Mouse (Mus musculus) large intestine, adult 2 months (tissue): Measurements from ENCODE around the gene Bach2. TPM values are rescaled to one million over a fixed set of nuclear protein-coding genes. Genes with fewer than 3 reads are reported as not detected.

Experiments used
- DNase-seq: peaks from one replicate; pipeline ENCODE4 v3.0.0-alpha.2; 2012; ENCODE audit warnings: low read depth, low spot score
- WGBS: fragments of 180-500 bp; shearing (Covaris S2); methylation state at CpG from one replicate; pipeline ENCODE4 v1.1.7; 2018; 5-methylcytosine and 5-hydroxymethylcytosine counted together
- polyA plus RNA-seq: library from polyadenylated mRNA; depleted of rRNA; stranded (reverse); fragments of >200 nt; gene quantifications from 2 replicates; pipeline ENCODE4 v1.2.3, GENCODE M21; 2012

Bach2 gene
- polyA plus RNA-seq, 1 experiment = 1.6 TPM

DNA sequence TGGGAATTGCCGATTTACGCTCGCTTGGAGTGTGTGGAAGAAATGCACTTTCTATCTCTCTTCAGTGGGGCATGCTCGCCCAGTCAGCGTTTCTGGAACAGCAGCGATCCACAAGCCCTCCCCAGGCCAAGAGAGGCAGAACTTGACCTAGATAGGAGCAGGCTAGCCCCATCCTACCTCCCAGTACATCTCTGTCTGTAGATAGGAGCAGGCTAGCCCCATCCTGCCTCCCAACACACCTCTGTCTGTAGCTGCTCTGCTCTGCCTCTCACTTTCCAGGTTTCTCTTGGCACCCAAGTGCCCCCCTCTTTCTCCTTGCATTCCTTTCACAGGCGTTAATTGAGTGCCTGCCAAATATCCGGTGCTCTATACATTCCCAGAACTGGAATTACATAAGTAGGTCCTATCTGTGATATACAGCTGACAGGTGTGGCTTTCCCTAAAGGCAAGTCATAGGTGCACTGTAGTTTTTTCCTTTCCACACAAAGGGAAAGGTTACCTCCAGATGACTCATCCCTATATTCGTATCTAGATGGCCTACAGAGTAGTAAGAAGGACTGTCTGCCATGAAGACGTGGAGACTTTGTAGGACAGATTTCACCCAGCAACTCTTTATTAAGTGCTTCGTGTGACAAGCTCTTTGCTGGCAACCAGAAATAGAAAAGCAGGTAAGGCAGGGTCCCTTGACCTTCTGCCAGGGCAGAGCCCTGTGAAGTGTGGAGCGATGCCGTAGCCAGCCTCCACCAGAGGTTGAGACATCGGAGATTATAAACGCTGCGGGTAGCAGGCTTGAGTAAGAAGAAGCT, 137.3 kb downstream of the Bach2 start:
- 73% methylated on average over 16 of the region's 16 CpGs for WGBS

DNA sequence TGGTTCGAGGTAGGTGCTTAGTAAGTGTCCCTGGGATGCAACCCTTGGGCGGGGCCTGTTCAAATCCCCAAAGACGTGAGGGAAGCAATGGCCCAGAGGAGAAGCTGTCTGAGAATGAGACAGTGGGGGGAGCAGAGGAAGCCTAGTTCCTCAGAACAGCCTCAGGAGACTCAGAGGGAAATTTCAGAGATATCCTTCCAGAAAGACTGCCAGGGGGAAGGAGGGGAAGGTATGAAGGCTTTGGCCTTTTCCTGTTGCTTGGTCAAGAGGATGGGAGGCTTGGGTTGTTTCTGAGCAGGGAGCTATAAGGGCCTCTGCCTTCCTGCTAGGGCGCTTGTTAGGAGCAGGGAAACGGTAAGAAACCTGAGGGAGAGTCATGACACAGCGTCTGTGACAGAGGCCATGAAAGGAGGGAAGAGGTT, 137.9 kb downstream of the Bach2 start:
- 68% methylated on average over 6 of the region's 6 CpGs for WGBS
- no peak for DNase-seq

More for the DNA sequence above, 137.3 kb downstream of the Bach2 start:
- DNase-seq = no peak

DNA sequence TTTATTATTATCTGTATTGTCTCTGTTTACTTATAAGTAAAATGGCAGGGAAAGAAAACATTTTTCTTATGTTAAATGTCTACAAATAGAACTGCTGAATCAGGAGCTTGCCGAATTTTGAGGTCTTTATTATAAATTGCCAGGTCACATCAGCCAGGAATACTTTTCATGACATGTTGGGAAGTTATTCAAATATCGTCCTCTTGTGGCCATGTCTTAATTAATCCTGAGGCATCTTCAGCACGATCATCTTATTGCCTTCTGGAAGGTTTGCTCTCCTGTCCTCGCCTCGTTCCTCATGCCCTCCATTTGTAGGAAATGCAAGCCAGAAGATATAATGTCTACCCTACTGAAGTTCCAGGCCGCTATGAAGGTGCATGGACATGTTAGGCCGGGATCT, 140.5 kb downstream of the Bach2 start:
- no peak for DNase-seq
- 87% methylated on average over 7 of the region's 7 CpGs for WGBS

DNA sequence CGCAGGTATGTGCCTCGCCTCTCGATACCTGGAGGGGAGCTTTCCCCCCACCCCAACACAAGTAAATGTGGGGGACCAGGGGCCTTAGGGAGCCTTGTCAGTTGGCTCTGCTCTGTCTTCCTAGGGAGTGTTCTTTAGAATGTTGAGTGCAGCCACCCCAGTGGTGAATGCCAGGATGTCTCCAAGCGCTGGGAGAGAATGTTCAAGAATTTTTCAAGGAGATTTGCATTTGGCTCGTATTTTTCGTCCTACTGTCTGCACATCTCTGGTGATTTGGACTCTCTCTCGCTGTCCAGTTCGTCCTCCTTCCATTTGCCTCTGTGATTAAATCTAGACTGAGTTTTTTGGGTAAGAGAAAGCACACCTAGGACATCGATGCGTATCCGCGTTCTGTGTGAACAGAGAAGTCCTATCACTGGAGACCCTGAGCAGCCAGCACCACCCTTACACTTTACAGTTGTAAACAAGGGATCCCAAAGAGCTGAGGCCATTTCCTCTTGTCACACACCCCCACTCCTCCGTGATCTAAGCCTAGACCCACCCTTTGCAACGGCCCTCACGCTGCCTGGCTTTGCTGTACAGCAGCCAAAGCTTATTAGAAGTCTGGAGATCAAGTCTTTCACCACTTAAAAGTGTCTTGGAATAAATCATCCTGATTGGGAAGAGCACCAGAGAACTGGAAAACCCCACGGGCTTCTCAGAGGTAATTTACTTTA, 143.2 kb downstream of the Bach2 start:
- WGBS = 65% methylated on average over 16 of the region's 16 CpGs

DNA sequence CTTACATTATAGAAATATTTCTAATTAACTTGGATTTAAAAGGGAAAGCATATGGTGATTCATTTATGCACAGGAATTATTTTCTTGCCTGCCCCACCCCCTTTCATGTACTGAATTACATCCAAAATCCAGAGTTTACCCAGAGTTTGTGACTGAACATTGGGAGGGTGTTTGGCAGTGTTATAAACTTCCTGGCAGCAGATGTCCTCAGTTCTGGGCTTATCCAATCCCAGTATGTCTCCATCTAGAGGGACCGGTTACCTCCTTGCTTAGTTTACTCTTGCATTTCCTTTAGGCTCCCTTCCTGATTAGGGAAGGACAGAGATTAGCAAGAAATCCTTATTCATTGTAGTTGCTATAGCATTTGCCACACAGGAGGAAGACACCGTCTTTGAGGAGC, 146.5 kb downstream of the Bach2 start:
- no peak for DNase-seq
- WGBS = 74% methylated on average over 2 of the region's 2 CpGs

More for the DNA sequence above, 143.2 kb downstream of the Bach2 start:
- DNase-seq = no peak

DNA sequence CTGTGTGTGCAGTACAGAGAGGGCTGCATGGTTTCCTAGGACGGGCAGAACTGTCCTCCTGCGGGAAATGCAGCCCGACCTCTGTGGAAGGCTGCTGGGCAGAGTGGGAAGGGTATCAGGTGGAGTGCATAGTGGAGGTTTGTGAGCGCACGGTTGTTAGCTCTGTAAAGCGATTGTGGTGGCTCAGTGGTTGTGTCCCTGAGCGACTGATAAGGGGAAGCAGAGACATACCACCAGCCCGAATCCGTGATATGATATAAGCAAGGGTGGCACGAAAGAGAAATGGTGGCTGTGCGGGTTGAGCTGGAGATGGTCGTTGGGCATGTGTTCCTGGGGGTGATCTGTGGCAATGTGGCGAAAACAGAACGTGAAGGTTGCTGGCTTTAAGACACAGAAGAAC, 147.0 kb downstream of the Bach2 start:
- no peak for DNase-seq
- WGBS = 93% methylated on average over 14 of the region's 14 CpGs

DNA sequence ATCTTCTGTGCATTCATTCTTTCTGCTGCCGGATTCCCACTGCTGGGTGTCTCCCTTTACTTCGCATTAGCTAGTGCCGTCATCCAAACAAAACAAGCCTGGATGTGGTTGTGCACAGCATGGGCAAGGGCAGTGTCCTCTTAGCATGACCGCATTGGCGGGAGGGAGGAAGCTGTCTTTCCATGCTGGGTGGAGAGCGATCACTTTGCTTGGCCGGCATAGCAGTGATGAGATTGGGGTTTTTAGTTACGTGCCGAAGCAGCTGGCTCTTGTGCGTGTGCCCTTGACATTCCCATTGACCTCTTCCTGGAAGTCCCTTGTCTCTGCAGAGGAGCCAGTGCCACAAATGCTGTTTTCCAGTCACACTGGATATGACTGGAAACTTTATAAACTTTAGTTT, 147.7 kb downstream of the Bach2 start:
- no peak for DNase-seq
- 80% methylated on average over 10 of the region's 10 CpGs for WGBS

DNA sequence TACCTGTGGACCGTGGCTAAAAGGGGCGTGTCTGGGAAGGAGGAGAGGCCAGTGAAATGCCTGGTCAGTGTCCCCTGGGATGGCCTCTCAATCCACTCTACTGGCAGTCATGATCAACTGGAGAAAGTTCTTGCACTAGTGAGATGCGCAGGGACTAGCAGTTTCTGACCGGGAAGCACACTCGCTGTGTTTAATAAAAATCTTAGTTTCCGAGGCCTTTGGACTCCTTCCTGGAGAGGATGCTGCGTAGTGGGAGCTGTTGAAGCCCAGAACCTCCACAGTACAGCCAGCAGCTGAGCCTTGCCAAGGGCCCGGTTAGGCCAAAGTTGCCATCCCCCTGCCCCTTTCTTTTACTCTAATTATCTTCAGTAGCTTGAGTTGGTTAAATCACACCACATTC, 148.3 kb downstream of the Bach2 start:
- WGBS = 62% methylated on average over 8 of the region's 8 CpGs
- no peak for DNase-seq

DNA sequence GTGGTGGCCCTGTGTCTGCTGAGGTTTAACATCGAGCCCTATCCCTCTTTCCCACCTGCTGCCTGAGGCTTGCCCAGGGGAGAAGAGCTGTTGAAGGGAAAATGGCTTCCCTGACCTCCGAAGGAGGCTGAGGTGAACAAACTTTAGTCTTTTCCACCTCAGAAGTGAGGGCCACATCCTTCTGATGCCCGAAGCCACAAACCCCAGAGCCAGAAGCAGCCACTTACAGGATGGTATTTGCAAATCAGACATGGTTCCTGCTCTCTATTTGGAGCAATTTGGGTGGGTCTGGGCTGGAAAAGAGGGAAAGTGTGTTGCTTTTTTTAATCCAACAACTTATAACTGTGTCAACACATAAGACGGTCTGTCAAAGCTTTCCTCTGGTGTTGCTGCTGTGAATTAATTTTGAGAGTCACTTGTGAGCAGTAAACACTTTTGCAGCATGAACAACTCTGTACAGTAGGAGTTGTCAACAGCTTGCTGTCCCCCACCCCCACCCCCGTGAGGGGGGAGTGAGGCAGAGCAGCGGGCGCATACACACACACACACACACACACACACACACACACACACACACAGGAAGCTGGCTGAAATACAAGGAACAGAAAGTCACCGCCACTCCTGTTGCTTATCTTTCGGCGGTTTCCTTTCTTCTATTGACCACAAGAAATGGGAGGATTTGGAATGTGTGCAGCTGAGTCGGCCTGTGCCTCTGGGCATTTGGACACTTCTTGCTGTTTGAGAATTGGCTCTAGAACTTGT, 149.1 kb downstream of the Bach2 start:
- peak; percentile 11 for DNase-seq
- WGBS = 27% methylated on average over 11 of the region's 11 CpGs

DNA sequence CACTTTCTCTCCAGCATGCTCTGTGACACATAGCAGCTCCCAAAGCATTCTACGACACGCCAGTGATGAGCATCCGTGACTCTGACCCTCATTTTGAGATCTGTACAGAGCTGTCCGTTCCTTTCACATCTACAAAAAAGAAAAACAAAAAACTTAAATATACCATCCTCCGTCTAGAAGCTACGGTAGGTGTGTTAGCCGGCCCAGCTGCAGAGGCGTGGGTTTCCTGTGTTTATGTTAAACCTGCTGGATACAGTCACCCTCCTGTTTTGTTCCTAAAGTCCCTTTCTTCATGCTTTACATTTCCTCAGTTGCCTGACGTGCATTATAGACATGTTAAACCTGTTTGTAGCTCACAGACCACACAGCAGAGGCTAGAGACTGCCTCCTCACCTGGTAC, 150.0 kb downstream of the Bach2 start:
- no peak for DNase-seq
- 71% methylated on average over 9 of the region's 9 CpGs for WGBS

DNA sequence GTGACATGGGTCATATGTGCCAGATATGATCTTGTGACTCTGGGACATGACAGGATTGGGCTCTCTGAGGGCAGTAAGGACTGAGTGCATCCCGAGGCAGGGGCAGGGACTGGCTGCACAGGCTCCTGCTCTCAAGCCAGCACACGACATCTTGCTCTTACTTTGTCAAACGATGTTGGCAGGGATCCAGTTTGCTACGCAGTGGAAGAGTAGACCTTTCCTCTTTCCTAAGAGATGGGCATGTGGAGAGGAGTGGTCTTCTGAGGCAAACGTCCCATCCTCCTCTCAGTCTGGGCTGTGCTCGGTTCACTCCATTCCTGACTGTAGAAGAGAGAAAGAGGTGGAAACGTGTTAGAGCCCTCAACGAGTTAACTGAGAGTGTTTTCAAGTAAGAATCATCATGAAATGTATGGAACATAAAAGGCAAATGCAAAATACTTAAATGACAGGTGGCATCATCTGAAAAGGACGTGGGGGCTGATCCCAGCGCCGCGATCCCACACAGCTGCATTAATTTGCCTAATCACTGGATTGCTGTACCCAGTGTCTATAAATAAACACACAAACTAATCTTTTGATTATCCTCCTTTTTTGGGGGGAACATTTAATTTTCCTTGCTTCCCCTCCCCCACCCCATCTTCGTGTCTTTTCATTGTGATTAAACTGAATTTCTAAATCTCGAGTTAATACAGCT, 150.7 kb downstream of the Bach2 start:
- DNase-seq = no peak
- 69% methylated on average over 14 of the region's 14 CpGs for WGBS

DNA sequence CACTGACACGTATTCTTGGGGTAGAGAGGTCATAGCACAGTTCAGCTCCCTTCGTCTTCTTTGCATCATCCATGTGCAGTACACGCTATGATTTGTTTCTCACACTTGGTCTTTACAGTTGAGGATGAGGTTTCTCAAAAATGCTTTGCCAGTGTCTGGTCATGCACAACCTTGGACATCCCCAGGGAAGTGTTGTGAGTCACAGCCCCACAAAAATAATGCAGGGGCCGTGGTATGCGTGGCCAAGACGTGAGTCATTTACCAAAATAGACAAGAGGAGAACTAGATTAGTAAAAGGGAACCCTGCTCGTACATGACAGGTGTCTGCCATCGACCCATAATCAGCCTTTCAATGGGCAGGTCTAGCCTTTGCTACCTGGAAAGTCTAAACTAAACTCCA, 152.7 kb downstream of the Bach2 start:
- no peak for DNase-seq
- 79% methylated on average over 8 of the region's 8 CpGs for WGBS

DNA sequence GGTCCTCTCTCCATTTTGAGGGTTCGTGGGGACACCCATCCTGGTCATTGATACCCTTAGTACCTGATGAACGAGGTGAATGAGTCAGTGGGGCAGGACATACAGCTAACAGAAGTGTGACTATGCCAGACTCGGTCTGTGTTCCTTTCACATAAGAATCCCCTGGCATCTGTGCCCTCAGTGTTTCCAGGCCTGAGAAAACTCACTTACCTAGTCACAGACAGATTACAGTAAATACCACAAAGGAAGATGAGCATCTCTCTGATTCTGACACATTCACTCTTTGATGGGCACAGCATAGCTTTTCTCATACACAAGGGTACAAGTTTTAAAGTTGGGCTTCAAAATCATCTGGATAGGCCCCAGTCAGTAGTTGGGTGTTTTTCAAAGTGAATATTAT, 154.6 kb downstream of the Bach2 start:
- DNase-seq = no peak
- WGBS = 79% methylated on average over 3 of the region's 3 CpGs

DNA sequence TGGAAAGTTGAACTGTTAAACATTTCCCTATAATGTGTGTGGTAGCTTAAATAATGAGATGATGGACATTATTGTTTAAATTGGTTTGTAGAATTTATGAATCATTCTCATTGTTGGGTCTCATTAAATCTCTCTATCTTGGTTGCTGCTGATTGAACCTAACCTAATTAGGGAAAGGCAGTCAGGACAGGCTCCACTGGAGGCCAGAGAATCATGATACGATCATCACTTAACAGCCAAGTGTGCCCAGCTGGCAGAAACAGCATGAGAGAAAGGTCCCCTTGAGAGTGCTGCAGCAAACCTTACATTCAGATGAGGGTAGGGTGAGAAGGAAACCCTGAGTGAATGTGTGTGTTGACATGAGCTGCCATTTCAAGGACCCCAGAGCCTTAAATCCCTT, 155.3 kb downstream of the Bach2 start:
- 80% methylated on average over 1 of the region's 1 CpGs for WGBS

DNA sequence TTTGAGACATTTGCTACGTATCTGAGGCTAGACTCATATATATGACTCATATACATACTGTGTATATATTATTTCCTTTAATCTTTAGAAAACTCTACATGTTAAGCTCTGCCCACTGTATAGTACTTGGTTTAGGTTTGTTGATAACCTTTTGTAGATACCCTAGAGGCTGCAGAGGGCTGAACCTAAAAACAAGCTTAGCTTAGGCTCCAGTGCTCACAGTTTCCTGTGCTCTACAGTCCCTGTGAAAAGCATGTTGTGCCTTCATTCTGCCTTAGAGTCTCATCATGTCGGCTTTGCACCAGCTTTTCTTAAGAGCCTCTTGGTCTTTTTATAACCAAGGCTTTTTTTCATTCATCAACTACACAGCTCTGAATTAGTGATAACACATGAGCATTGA, 156.2 kb downstream of the Bach2 start:
- DNase-seq = no peak
- 81% methylated on average over 2 of the region's 2 CpGs for WGBS

More for the DNA sequence above, 155.3 kb downstream of the Bach2 start:
- DNase-seq = no peak

DNA sequence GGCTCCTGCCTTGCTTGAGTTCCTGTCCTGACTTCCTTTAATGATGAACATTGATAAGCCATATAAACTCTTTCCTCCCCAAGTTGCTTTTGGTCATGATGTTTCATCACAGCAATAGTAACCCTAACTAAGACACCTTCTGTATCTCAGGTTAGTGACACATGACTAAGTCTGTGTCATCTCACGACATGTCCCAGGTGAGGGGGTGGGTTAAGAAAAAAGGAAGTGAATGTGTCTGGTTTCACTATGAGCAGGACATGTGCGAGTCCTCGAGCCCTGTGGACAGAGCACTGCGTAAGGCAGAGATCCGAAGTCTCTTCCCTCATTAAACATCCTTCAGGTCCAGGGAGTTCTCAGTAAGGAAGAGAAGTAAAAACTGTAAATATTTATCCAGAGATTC, 162.9 kb downstream of the Bach2 start:
- 70% methylated on average over 5 of the region's 5 CpGs for WGBS
- no peak for DNase-seq

DNA sequence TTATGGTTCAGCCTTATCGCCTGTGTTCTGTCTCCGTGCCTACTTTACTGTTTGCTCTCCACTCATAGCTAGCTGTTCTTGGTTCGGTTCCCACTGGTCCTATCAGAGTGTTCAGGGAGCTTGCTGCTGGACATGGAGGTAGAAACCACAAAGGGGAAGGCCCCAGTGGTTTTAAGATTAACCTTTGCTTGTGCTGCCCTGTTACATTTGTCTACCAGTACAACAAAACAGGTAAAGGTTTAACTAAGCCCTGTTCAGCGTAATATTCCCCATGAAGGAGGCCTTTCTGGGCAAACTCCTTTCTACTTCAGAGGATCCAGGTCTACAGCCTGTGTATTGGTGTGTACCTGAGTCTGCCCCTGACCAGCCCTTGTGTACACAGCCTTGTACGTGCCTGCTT, 164.9 kb downstream of the Bach2 start:
- no peak for DNase-seq
- WGBS = 86% methylated on average over 5 of the region's 5 CpGs

DNA sequence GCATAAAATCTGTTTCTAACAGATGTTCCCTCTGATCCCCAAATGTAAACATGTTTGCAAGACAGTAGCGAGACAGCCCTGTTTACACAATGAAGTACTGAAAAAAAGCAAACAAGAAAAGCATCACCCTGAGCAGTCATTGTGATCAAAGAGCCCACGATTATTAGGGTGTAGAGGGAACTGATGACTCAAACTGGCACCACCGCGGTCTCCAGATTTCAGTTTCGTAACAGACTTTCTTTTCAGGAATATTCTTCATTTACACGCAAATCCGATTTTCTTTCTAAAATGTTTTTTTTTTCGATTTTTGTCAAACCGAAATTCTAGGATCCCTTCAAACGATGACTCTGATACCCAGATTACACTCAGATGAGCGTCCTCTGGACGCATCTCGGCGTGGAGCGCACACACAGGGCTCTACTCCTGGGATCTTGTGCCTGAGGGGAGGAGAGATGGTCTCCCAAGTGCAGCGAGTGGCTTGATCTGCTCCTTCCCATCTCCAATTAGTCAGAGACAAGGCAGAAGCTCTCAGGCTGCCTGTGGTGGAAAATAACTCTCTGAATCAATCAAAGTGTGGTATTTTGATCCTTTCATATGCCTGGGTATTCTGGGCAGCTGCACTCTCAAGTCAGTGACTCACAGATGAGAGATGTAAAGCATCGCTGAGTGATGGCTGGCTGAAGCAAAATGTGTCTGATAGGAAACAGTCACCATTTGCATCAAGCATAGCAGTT, 166.7 kb downstream of the Bach2 start:
- no peak for DNase-seq
- WGBS = 67% methylated on average over 17 of the region's 17 CpGs

DNA sequence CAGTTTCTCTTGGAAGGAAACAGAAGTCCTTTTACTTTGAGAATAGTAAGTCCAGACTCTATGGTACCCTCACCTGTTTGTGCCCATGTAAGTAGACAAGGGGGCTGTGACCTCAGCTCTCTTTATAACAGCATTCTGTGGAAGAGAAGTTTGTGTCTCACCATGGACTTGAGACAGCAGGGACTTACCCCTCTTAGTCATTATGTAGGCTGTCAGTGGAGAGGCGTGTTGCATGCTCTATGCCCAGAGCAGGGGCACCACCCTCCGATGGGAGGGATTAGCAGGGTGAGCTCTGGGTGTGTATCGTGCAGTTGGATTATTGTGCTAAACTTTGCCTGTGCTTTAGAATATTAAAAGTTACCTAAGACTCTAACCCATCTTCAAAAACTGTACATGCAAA, 167.4 kb downstream of the Bach2 start:
- WGBS = 44% methylated on average over 3 of the region's 3 CpGs
- no peak for DNase-seq
